Mouse (Mus musculus) left cerebral cortex, postnatal 36 days (tissue): Measurements from ENCODE around the gene Lair1. TPM values are rescaled to one million over a fixed set of nuclear protein-coding genes. Genes with fewer than 3 reads are reported as not detected.
"Not testable (repeated sequence)": the region's sequence is repeated elsewhere in the genome, so short reads cannot be mapped to it uniquely, and the experiment has no call there.

Experiments
- DNase-seq, 2 experiments: peaks; one replicate each; pipeline ENCODE4 v3.0.0; 2021 to 2022; ENCODE audit warnings: low spot score in 2 of 2, mixed read lengths in 1 of 2
- intact Hi-C: fragments of 180-260 bp; cut with DNase I; formaldehyde crosslinking; loops from one replicate; pipeline ENCODE4 v1.15.1; 2025
- total RNA-seq, 2 experiments: library from RNA; stranded (reverse); gene quantifications; 2 replicates each; pipeline ENCODE4 v1.2.3; 2021

The Lair1 gene
- total RNA-seq, 2 experiments from 2014 or later = 6.5 to 7.8 TPM

- peak; percentile 12 to 22 for DNase-seq
- intact Hi-C loops = loop anchor here (5.0 kb wide), 3 partner anchors 60 to 400 kb away; no protein-coding TSS in a partner anchor
These were observed 36.1 kb downstream of the Lair1 start for GRCm38 (mm10) chr7:4026794-4027421.

GRCm38 (mm10) chr7:4004636-4005035 lies 58.4 kb downstream of the Lair1 start:
- intact Hi-C loops, DNase-seq: not testable (repeated sequence)

- DNase-seq, intact Hi-C loops: not testable (repeated sequence)
These were observed 59.0 kb downstream of the Lair1 start for GRCm38 (mm10) chr7:4003996-4004395.

- no peak for DNase-seq
- intact Hi-C loops = no loop called here
These were observed 101.0 kb downstream of the Lair1 start for GRCm38 (mm10) chr7:3962017-3962416.

- no peak for DNase-seq
- intact Hi-C loops = no loop called here
These were observed 105.6 kb downstream of the Lair1 start for GRCm38 (mm10) chr7:3957387-3957786.

Other genes with a start within 250 kb of the Lair1 start
- not detected for gene Gm15448, start 237.5 kb downstream of the Lair1 start, total RNA-seq
- not detected for gene Pira2, start 218.2 kb downstream of the Lair1 start, total RNA-seq
- gene Gm14548, start 165.1 kb downstream of the Lair1 start, total RNA-seq = not detected
- gene Lilra6, start 147.7 kb downstream of the Lair1 start, total RNA-seq = not detected
- 100 to 1,000 TPM; 758 to 767 TPM for gene Ttyh1, start 56.2 kb upstream of the Lair1 start, total RNA-seq
- 100 to 1,000 TPM in 1 of 2 experiments, 10 to 100 TPM in 1; 95.5 to 201 TPM for gene Leng8, start 73.8 kb upstream of the Lair1 start, total RNA-seq
- 1 to 10 TPM; 5.5 to 8.4 TPM for gene Leng9, start 87.2 kb upstream of the Lair1 start, total RNA-seq
- 1 to 10 TPM; 1.1 to 1.8 TPM for gene Cdc42ep5, start 101.7 kb upstream of the Lair1 start, total RNA-seq
- gene Lilra5, start 174.6 kb upstream of the Lair1 start, total RNA-seq = not detected